Mouse (Mus musculus) hindbrain, embryonic 13.5 days (tissue): Measurements from ENCODE around the gene Rab11b. TPM values are rescaled to one million over a fixed set of nuclear protein-coding genes. Genes with fewer than 3 reads are reported as not detected.

Experiments
- ATAC-seq: fragments of 200-750 bp; cut with Nextera tagmentation; 2 replicates; pipeline ENCODE4 v1.8.0; 2017; ENCODE audit warnings: moderate TSS enrichment; ENCODE audit not compliant: low FRiP score
- H3K27ac ChIP-seq: fragments of 300-500 bp; sonication (generic); 2 replicates; pipeline ENCODE4 v1.5.1; 2015; ENCODE audit warnings: inconsistent platforms, mild to moderate bottlenecking, moderate library complexity
- H3K27me3 ChIP-seq: fragments of 300-500 bp; sonication (generic); 2 replicates; pipeline ENCODE4 v1.6.1; 2015; ENCODE audit warnings: mild to moderate bottlenecking, inconsistent platforms
- H3K36me3 ChIP-seq: fragments of 300-500 bp; sonication (generic); 2 replicates; pipeline ENCODE4 v1.6.1; 2015; ENCODE audit warnings: mild to moderate bottlenecking, inconsistent platforms
- H3K4me1 ChIP-seq: fragments of 300-500 bp; sonication (generic); replicated peaks from 2 replicates; pipeline ENCODE4 v1.6.1; 2015; ENCODE audit warnings: inconsistent platforms
- H3K4me2 ChIP-seq: fragments of 300-500 bp; sonication (generic); 2 replicates; pipeline ENCODE4 v1.6.1; 2015; ENCODE audit warnings: inconsistent platforms, mild to moderate bottlenecking, moderate library complexity
- H3K4me3 ChIP-seq: fragments of 300-500 bp; sonication (generic); 2 replicates; pipeline ENCODE4 v1.5.1; 2015; ENCODE audit warnings: mild to moderate bottlenecking, inconsistent platforms
- H3K9ac ChIP-seq: fragments of 300-500 bp; sonication (generic); 2 replicates; pipeline ENCODE4 v1.6.1; 2015; ENCODE audit warnings: mild to moderate bottlenecking, inconsistent platforms
- H3K9me3 ChIP-seq: fragments of 300-500 bp; sonication (generic); 2 replicates; pipeline ENCODE4 v1.6.1; 2016; ENCODE audit warnings: inconsistent platforms
- WGBS: fragments of 180-500 bp; shearing (Covaris S2); methylation state at CpG from one replicate; pipeline ENCODE4 v1.1.7; 2015; 5-methylcytosine and 5-hydroxymethylcytosine counted together
- polyA plus RNA-seq: library from polyadenylated mRNA; unstranded; fragments of >200 nt; fragmentation: Nextera tagmentation; extraction: Ambion mirVana; gene quantifications from 2 replicates; pipeline ENCODE4 v1.2.1, GENCODE M21; 2015

Rab11b gene
- polyA plus RNA-seq, 1 experiment from 2014 or later: 494 TPM

DNA sequence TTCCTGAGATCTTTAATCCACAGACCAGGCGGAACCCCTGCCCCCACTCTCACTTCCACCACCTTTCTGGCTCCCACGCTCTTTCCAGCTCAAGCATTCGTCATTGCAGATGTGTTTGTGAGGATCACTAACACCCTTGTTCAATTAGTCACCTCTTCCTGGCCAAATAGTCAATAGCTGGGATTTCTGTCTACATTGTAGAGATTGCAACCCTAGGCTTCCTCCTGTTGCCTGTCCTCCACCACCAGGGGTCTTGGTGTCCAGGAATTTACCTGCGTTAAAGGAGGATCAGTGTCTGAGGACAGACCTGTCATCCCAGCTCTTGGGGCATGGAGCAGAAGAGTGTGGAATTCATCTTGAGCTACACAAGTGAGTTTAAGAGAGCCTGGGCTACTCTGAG is 21.7 kb upstream of the Rab11b start:
- Histone ChIP-seq H3K4me1 (peaks cover 42% of the 10 kb centered on the region), H3K4me3 (peak overlapping the region; percentile 47), H3K9me3 (no peaks in the 10 kb centered on the region), H3K27ac (no peak overlapping the region), H3K27me3 (peaks cover 16% of the 10 kb centered on the region), H3K9ac (peak overlapping the region; percentile 72), H3K36me3 (no peaks in the 10 kb centered on the region; the same call in 1 of the 2 replicates), H3K4me2 (peak overlapping the region; percentile 88)
- ATAC-seq: no peak
- WGBS: 58% methylated on average over 4 of the region's 4 CpGs

DNA sequence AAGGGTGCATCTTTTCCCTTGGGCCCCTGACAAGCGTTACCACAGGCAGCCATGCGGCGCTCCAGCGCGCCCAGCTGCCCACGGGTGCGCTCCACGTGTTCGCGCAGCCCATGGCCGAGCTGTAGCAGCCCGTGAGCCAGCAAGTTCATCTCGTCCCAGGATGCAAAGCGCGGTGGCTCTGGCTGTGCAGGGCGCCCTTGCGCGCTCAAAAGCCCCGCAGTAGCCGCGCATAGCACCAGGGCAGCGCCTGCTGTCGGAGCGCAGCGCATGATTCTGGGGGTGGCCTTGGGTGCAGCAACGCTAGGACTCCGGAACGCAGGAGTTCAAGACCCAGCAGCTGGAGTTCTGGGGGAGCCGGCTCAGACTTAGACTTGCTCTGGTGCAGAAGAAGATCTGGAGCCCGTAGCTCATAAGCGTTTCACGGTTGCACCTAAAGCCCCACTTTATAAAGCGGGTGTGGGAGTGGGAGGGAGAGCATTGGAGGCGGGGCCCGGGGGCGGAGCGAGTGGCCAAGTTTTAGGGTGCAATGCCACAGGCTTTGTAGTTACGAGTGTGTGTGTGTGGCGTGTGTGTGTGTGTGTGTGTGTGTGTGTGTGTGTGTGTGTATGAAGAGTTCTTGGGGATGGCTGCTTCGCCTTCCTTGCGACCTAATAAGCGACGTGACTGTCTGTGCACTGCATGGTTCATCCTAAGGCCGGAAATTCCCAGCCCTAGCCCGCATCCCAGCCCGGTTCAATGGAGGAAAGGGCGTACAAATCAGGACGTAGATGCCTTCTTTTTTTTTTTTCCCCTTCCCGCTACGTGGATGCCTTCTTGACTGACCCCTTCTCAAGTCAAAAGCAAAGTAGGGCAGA is 21.0 kb upstream of the Rab11b start, which contains the start of gene Angptl4:
Angptl4 (minus strand) TSS at position 707 of the 854 bp plus-strand sequence.
- Histone ChIP-seq H3K4me3 (peak within 1 kb of the TSS; percentile 47), H3K9me3 (no peaks in the 10 kb centered on the region), H3K27ac (peak within 1 kb of the TSS; percentile 71), H3K4me2 (peak within 1 kb of the TSS; percentile 88), H3K36me3 (no peaks in the 10 kb centered on the region; the same call in 1 of the 2 replicates), H3K27me3 (peaks cover 16% of the 10 kb centered on the region), H3K4me1 (peaks cover 42% of the 10 kb centered on the region), H3K9ac (peak within 1 kb of the TSS; percentile 72)
- 3% methylated on average over 50 of the region's 50 CpGs for WGBS
- ATAC-seq: peak; percentile 77

DNA sequence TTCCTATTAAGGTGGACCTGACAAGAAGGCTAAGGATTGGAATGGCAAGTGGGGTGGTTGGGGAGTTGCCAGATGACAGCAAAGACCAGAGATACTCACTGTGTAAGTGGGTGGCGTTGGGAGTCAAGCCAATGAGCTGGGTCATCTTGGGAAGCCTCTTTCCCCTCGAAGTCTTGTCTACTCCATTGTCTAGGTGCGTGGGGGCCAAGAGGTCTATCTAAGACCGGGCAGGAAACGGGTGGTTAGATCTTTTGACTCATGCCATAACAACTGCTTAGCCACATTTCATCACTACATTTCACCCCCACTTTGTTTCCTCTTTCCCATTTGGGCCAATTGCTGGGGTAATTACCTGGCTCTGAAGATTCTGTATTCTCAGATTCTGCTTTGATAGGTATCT is 20.1 kb upstream of the Rab11b start:
- Histone ChIP-seq H3K36me3 (no peaks in the 10 kb centered on the region; the same call in 1 of the 2 replicates), H3K4me3 (peak overlapping the region; percentile 47), H3K27ac (peak overlapping the region; percentile 70; the same call in 1 of the 2 replicates), H3K9me3 (no peaks in the 10 kb centered on the region), H3K27me3 (peaks cover 16% of the 10 kb centered on the region), H3K4me2 (peak overlapping the region; percentile 88), H3K4me1 (peaks cover 42% of the 10 kb centered on the region), H3K9ac (0 out of 2 replicates have a peak overlapping the region, but pooled peaks have one; percentile 72)
- ATAC-seq: no peak
- 88% methylated on average over 5 of the region's 5 CpGs for WGBS

DNA sequence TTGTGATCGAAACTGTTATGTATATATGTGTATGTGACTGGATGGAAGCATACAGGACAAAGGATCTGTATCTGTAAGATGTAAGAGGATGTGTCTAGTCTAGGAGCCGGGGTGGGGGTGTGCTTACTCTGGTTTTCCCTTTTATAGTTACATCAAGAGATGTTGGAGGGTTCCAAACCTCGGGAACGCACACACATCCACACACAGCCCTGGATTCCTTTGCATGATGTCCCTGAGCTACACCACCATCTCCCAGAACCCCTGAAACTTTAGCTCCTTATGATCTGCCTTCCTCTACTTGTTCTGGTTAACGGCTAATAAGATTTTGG is 19.6 kb upstream of the Rab11b start:
- Histone ChIP-seq H3K4me1 (peaks cover 42% of the 10 kb centered on the region), H3K27me3 (peaks cover 16% of the 10 kb centered on the region), H3K36me3 (no peaks in the 10 kb centered on the region; the same call in 1 of the 2 replicates), H3K27ac (peak overlapping the region; percentile 70; the same call in 1 of the 2 replicates), H3K4me3 (peak overlapping the region; percentile 47), H3K9me3 (no peaks in the 10 kb centered on the region), H3K4me2 (peak overlapping the region; percentile 88), H3K9ac (no peak overlapping the region)
- 89% methylated on average over 5 of the region's 5 CpGs for WGBS
- ATAC-seq: 0 out of 2 replicates have a peak, but pooled peaks have one; percentile 3

DNA sequence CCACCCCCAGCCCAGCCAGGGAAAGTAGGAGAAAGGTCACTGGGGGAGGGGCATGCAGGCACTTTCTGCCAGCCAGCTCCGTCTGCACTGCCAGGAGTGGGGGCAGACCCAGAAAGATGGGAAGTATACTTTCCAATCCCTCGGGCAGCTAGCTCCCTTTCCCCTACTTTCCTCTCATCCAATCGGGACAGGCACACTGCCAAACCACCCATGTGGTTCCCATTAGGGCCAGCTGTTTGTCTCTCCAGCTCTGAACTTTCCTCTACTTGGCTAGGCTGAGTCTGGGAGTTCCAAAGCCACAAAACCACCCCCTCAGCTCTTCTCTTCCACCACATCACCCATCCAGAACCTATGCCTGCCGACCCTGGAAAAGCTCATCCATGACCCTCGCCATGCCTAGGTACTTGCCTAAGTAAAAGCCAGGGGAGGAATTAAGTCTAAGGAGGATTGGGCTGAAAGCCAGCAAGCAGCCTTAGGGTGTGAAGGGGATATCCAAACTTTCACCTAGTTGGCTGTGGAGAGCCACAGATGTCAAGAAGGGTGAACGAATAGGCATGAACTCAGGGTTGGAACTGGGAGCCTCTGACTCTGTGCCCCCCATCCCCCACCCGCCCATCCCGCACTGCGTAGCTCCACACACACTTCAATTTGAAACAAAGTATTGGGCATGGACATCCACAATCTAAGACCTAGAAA is 19.1 kb upstream of the Rab11b start:
- Histone ChIP-seq H3K4me3 (0 out of 2 replicates have a peak overlapping the region, but pooled peaks have one; percentile 47), H3K4me1 (peaks cover 42% of the 10 kb centered on the region), H3K27me3 (peaks cover 16% of the 10 kb centered on the region), H3K4me2 (peak overlapping the region; percentile 88), H3K9ac (no peak overlapping the region; the same call in 1 of the 2 replicates), H3K27ac (peak overlapping the region; percentile 73), H3K36me3 (no peaks in the 10 kb centered on the region; the same call in 1 of the 2 replicates), H3K9me3 (no peaks in the 10 kb centered on the region)
- 61% methylated on average over 9 of the region's 9 CpGs for WGBS
- peak; percentile 82 for ATAC-seq

DNA sequence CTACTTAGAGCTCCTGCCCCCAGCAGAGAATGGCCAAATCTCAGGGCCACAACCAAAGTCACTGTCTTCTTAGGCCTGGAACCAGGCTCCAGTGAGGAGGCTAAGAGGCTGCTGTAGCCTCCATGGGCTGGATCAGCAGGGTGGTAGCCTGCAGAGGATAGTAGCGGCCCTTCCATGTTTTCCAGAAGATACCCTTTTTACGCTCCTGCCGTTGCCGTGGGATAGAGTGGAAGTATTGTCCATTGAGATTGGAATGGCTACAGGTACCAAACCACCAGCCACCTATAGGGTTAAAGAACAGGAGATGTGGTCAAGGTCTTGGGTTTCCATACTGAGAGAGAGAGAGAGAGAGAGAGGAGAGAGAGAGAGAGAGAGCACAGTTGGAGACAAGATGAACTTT is 15.0 kb upstream of the Rab11b start:
- Histone ChIP-seq H3K9ac (no peak overlapping the region), H3K27ac (no peak overlapping the region), H3K4me1 (peaks cover 20% of the 10 kb centered on the region), H3K36me3 (no peaks in the 10 kb centered on the region; the same call in 1 of the 2 replicates), H3K4me2 (no peak overlapping the region), H3K27me3 (no peaks in the 10 kb centered on the region), H3K9me3 (no peaks in the 10 kb centered on the region), H3K4me3 (no peak overlapping the region)
- ATAC-seq: no peak
- 97% methylated on average over 4 of the region's 4 CpGs for WGBS

DNA sequence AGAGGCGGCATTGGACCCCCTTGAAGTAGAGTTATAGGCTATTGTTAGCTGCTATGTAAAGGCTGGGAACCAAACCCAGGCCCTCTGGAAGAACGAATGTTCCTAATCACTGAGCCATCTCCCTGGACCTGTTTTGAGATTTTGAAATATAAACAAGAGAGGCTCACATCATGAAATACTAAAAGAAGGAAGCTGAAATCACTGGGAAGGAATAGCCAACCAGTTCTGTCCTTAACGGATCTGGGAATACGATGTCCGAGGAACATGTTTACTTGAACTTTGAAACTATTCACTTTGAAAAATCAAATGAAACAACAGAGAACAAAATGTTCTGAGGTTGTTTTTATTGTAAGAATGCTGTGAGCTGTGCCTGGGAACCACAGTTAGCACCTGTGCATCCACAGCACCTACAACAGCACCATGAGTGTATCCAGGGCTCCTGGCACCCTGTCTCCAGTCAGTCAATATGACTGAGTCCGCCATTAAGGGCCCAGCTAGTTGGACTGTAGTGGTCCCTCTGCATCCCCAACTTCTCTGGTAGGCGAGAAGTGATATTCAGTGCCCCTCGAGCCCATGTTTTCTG is 14.3 kb upstream of the Rab11b start:
- WGBS: 91% methylated on average over 8 of the region's 8 CpGs
- no peaks in the 10 kb centered on the region for H3K9me3 ChIP-seq
- no peak overlapping the region for H3K4me3 ChIP-seq
- no peak overlapping the region for H3K27ac ChIP-seq
- peaks cover 14% of the 10 kb centered on the region for H3K4me1 ChIP-seq
- no peaks in the 10 kb centered on the region for H3K27me3 ChIP-seq
- H3K4me2 ChIP-seq: no peak overlapping the region
- no peak overlapping the region for H3K9ac ChIP-seq
- no peaks in the 10 kb centered on the region; the same call in 1 of the 2 replicates for H3K36me3 ChIP-seq
- ATAC-seq: no peak

DNA sequence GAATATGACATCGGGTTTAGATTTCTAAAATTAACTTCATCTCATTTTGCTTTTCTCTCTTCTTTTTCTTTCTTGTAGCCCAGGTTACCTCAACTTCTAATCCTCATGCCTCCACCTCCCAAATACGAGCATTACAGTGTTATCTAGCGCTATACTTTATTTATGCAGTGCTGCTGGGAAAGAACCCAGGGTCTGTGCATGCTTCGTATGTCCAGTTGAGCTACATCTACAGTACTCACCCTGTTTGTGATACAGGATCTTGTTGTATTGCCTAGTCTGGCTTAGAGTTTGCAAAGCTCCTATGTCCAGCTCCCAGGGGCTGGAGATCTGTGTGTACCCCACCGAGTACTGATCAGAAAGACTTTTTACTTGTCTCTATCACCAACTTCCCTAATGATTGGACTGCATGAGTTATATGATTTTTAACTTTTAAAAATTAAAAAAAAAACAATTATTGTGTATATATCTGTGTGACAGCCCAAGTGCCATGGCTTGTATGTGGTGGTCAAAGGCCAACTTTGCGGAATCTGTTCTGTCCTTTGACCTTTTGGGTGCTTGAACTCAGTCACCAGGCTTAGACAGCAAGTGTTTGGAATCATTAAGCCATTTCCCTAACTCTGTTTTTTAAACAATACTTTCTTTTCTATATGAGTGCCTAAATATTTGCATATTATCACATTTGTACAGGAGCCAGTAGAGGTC is 13.7 kb upstream of the Rab11b start:
- Histone ChIP-seq H3K9ac (no peak overlapping the region), H3K4me2 (no peak overlapping the region), H3K36me3 (no peaks in the 10 kb centered on the region; the same call in 1 of the 2 replicates), H3K4me1 (peaks cover 8% of the 10 kb centered on the region), H3K9me3 (no peaks in the 10 kb centered on the region), H3K27me3 (no peaks in the 10 kb centered on the region), H3K4me3 (no peak overlapping the region), H3K27ac (no peak overlapping the region)
- no peak for ATAC-seq
- 93% methylated on average over 6 of the region's 6 CpGs for WGBS

DNA sequence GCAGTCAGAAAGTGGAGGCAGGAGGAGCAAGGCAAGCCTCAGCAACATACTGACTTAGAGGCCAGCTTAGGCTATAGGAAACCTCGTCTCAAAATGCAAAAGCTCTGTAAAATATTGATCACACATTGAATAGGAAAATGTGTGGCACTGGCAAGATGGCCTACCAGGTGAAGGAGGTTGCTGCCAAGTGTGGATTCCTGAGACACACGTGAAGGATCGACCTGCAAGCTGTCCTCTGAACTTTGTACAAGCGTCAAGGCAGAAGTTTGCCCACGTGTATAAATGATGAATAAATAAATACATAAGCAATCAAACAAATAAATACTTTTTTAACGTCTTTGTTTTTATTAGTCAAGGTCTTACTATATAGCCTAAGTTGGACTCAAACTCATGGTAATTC is 13.1 kb upstream of the Rab11b start:
- no peak overlapping the region for H3K4me2 ChIP-seq
- no peak for ATAC-seq
- H3K4me3 ChIP-seq: no peak overlapping the region
- WGBS: 78% methylated on average over 6 of the region's 6 CpGs
- H3K9me3 ChIP-seq: no peaks in the 10 kb centered on the region
- H3K27me3 ChIP-seq: no peaks in the 10 kb centered on the region
- no peaks in the 10 kb centered on the region; the same call in 1 of the 2 replicates for H3K36me3 ChIP-seq
- peaks cover 2% of the 10 kb centered on the region; the same call in 1 of the 2 replicates for H3K4me1 ChIP-seq
- no peak overlapping the region for H3K27ac ChIP-seq
- H3K9ac ChIP-seq: no peak overlapping the region

DNA sequence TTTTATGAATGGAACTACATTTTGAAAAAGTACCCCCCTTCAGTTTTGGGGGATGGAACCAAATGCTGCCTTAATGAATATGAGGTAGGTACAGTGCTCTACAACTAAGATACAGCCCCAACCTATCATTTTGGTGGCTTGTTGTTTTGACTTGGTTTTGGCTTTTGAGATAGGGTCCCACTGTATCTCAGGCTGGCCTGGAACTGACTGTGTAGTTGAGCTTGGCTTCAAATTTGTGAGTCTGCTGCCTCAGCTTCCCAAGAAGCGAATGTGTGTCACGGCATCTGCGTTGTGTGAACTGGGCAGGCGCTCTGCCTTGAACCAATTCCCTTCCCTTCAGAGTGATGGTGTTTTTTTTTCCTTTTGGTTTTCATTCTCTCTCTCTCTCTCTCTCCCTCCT is 11.3 kb upstream of the Rab11b start:
- 97% methylated on average over 4 of the region's 4 CpGs for WGBS
- Histone ChIP-seq H3K9me3 (no peaks in the 10 kb centered on the region), H3K27me3 (no peaks in the 10 kb centered on the region), H3K4me2 (no peak overlapping the region), H3K27ac (no peak overlapping the region), H3K4me3 (no peak overlapping the region), H3K4me1 (no peaks in the 10 kb centered on the region), H3K36me3 (no peaks in the 10 kb centered on the region), H3K9ac (no peak overlapping the region)
- no peak for ATAC-seq

DNA sequence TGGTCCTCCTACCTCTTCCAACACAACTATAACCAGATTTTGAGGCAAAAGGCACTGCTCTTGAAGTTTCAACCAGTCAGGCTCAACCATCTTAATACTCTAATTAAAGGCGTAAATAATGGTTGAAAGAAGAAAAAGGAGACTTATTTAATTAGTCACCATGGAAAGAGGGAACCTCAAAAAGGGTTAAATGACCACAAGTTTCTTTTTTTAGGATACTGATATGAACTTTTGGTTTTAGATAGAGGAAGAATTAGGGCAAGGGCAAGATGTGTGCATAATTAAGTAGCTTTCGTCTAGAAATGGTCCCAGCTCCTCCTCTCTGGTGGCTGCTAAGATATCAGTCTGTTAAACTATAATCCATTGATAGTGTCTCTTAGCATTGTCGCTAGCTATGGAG is 6.1 kb upstream of the Rab11b start:
- no peak for ATAC-seq

More for the DNA sequence above, 6.1 kb upstream of the Rab11b start:
- no peak overlapping the region for H3K4me2 ChIP-seq
- 81% methylated on average over 3 of the region's 3 CpGs for WGBS
- H3K9ac ChIP-seq: no peak overlapping the region
- no peaks in the 10 kb centered on the region for H3K9me3 ChIP-seq
- H3K27ac ChIP-seq: no peak overlapping the region
- no peaks in the 10 kb centered on the region for H3K36me3 ChIP-seq
- H3K4me1 ChIP-seq: no peaks in the 10 kb centered on the region
- H3K4me3 ChIP-seq: no peak overlapping the region
- no peaks in the 10 kb centered on the region for H3K27me3 ChIP-seq
